Comparison of ENCODE assay signal across 28 mouse cellular contexts in genomic region chr11:69078041-69078440, GRCm38 (mm10). TPM values are rescaled to one million over a fixed set of nuclear protein-coding genes. Genes with fewer than 3 reads are reported as not detected.
DNase-seq lines count a peak whose midpoint lies in the region; ATAC-seq and TF ChIP-seq lines count a peak whose summit lies in the region.
"Had no signal": no experiment of that assay in that cellular context is flagged by ENCODE, and none has a peak within 500 bp of the region (broad histone marks: within the 10 kb centered on the region; RNA-seq: fewer than 3 reads in every experiment).

No protein-coding gene starts in this region.

- H3K9ac ChIP-seq in liver, embryonic 11.5 days (ENCODE audit: low read depth, low read length): no peak overlapping the region
- H3K9ac ChIP-seq in liver, postnatal 0 days (replicated peaks): no peak overlapping the region
- H3K9ac ChIP-seq: embryonic facial prominence, embryonic 12.5 days; embryonic facial prominence, embryonic 15.5 days; forebrain, embryonic 12.5 days; forebrain, embryonic 15.5 days; heart, embryonic 12.5 days; heart, embryonic 15.5 days; hindbrain, embryonic 13.5 days had no signal

- WGBS in liver, embryonic 11.5 days: 72% methylated on average over 6 of the region's 6 CpGs
- WGBS in liver, postnatal 0 days (ENCODE audit: insufficient replicate concordance): 74% methylated on average over 6 of the region's 6 CpGs
- WGBS in macrophage (ENCODE audit: missing documents): 95% methylated on average over 6 of the region's 6 CpGs

- H3K27ac ChIP-seq in liver, embryonic 11.5 days (ENCODE audit: low read depth, low read length): no peak overlapping the region
- no peak overlapping the region for H3K27ac ChIP-seq in liver, postnatal 0 days (ENCODE audit: low read depth)
- H3K27ac ChIP-seq in macrophage: peak overlapping the region; percentile 25
- H3K27ac ChIP-seq: embryonic facial prominence, embryonic 12.5 days; embryonic facial prominence, embryonic 15.5 days; forebrain, embryonic 12.5 days; forebrain, embryonic 15.5 days; hindbrain, embryonic 10.5 days; hindbrain, embryonic 13.5 days; hindbrain, postnatal 0 days had no signal

- no peaks in the 10 kb centered on the region for H3K9me3 ChIP-seq in liver, embryonic 11.5 days (ENCODE audit: control insufficient read depth, low read length)
- H3K9me3 ChIP-seq in liver, postnatal 0 days (ENCODE audit: low read length): no peaks in the 10 kb centered on the region
- H3K9me3 ChIP-seq: embryonic facial prominence, embryonic 12.5 days; embryonic facial prominence, embryonic 15.5 days; forebrain, embryonic 12.5 days; forebrain, embryonic 15.5 days; G1E; heart, embryonic 12.5 days; heart, embryonic 15.5 days; hindbrain, embryonic 10.5 days; hindbrain, embryonic 13.5 days had no signal

- TF ChIP-seq EP300 in liver, postnatal 0 days (IDR thresholded peaks at IDR 0.05; ENCODE audit: low read depth): no peak

- H3K27me3 ChIP-seq in liver, embryonic 11.5 days (replicated peaks; ENCODE audit: control insufficient read depth, insufficient read depth, low read length): no peaks in the 10 kb centered on the region
- no peaks in the 10 kb centered on the region for H3K27me3 ChIP-seq in liver, postnatal 0 days (ENCODE audit: insufficient read depth, low read length)
- H3K27me3 ChIP-seq: embryonic facial prominence, embryonic 12.5 days; embryonic facial prominence, embryonic 15.5 days; forebrain, embryonic 12.5 days; forebrain, embryonic 15.5 days; heart, embryonic 12.5 days; heart, embryonic 15.5 days; hindbrain, embryonic 13.5 days; Patski had no signal

- DNase-seq in adrenal gland, adult (ENCODE audit: inconsistent age in 2 of 2, low spot score in 1 of 2): peak; percentile 12 to 28
- DNase-seq in adrenal gland, adult 8-10 months: no peak
- no peak for DNase-seq in liver, embryonic 11.5 days (ENCODE audit: low spot score)
- no peak for DNase-seq in liver, postnatal 0 days
- no peak for DNase-seq in kidney, postnatal 14 days
- no peak for DNase-seq in frontal cortex, postnatal 25 days (ENCODE audit: low spot score in 2 of 2)
- DNase-seq: adrenal gland, postnatal 36 days; cerebellum, adult 11 months; cerebellum, adult 2 months; cerebellum, adult 9-11 months; cerebellum, postnatal 25 days; gastrocnemius, postnatal 10 days; gastrocnemius, postnatal 36 days had no signal

- TF ChIP-seq CTCF in liver, postnatal 0 days (IDR thresholded peaks at IDR 0.05; ENCODE audit: low read depth): no peak

- no peak for ATAC-seq in liver, embryonic 11.5 days (replicated peaks; ENCODE audit: low FRiP score)
- no peak for ATAC-seq in liver, postnatal 0 days
- ATAC-seq: forebrain, embryonic 15.5 days; hindbrain, postnatal 0 days; inflammation-experienced regulatory T-cells, adult 6 months; Patski had no signal

- no peak overlapping the region for H3K4me2 ChIP-seq in liver, embryonic 11.5 days
- H3K4me2 ChIP-seq in liver, postnatal 0 days (ENCODE audit: low read depth, low read length): no peak overlapping the region
- H3K4me2 ChIP-seq: embryonic facial prominence, embryonic 12.5 days; embryonic facial prominence, embryonic 15.5 days; forebrain, embryonic 12.5 days; forebrain, embryonic 15.5 days; heart, embryonic 12.5 days; heart, embryonic 15.5 days; hindbrain, embryonic 13.5 days had no signal

- H3K79me2 ChIP-seq in macrophage (ENCODE audit: inconsistent target): no peaks in the 10 kb centered on the region

- 0 out of 2 replicates have a peak overlapping the region, but pooled peaks have one; percentile 5 for H3K4me3 ChIP-seq in liver, embryonic 11.5 days (ENCODE audit: low read depth, low read length)
- no peak overlapping the region for H3K4me3 ChIP-seq in liver, postnatal 0 days (ENCODE audit: low read depth, low read length)
- no peak overlapping the region for H3K4me3 ChIP-seq in macrophage (ENCODE audit: inconsistent target)
- H3K4me3 ChIP-seq: embryonic facial prominence, embryonic 12.5 days; embryonic facial prominence, embryonic 15.5 days; erythroblast, embryonic 14.5 days; forebrain, embryonic 12.5 days; forebrain, embryonic 15.5 days; heart, embryonic 12.5 days; heart, embryonic 15.5 days; hindbrain, embryonic 10.5 days; hindbrain, embryonic 13.5 days had no signal

- peaks cover 7% of the 10 kb centered on the region for H3K4me1 ChIP-seq in liver, embryonic 11.5 days (replicated peaks; ENCODE audit: control insufficient read depth, insufficient read depth, low read length)
- peaks cover 17% of the 10 kb centered on the region for H3K4me1 ChIP-seq in liver, postnatal 0 days (ENCODE audit: insufficient read depth)
- H3K4me1 ChIP-seq: embryonic facial prominence, embryonic 12.5 days; heart, embryonic 12.5 days had no signal

- H3K36me3 ChIP-seq in liver, embryonic 11.5 days (ENCODE audit: control insufficient read depth, insufficient read depth, low read length): no peaks in the 10 kb centered on the region
- no peaks in the 10 kb centered on the region for H3K36me3 ChIP-seq in liver, postnatal 0 days (replicated peaks; ENCODE audit: insufficient read depth, low read length)
- no peaks in the 10 kb centered on the region for H3K36me3 ChIP-seq in macrophage (ENCODE audit: inconsistent target)
- H3K36me3 ChIP-seq: embryonic facial prominence, embryonic 12.5 days; embryonic facial prominence, embryonic 15.5 days; forebrain, embryonic 12.5 days; forebrain, embryonic 15.5 days; G1E; heart, embryonic 12.5 days; heart, embryonic 15.5 days; hindbrain, embryonic 10.5 days; hindbrain, embryonic 13.5 days had no signal

RNA-seq across cellular contexts. Expression of gene Tmem107, which starts 7.4 kb away (rescaled TPM):
- 10 to 100 TPM; 13.1 to 28.3 (median 19.4) TPM for total RNA-seq in adrenal gland, adult 8-10 months (2022)
- polyA plus RNA-seq in liver, embryonic 11.5 days (2014; fragmentation: Nextera tagmentation; extraction: Ambion mirVana): 39.1 and 43.5 TPM in 2 replicates
- polyA plus RNA-seq in liver, postnatal 0 days (2015; fragmentation: Nextera tagmentation; extraction: Ambion mirVana): 12.5 and 13.0 TPM in 2 replicates
- total RNA-seq in macrophage (2018; cell fraction: chromatin; rRNA removed): 1 to 10 TPM in 7 of 26 experiments, under 1 TPM in 1, not detected in 18; 0.79 to 3.1 (median 1.5) TPM
- total RNA-seq in macrophage (2018; cell fraction: cytosol; rRNA removed): 1 to 10 TPM; 1.9 to 5.8 (median 3.9) TPM
- total RNA-seq in macrophage (2018; cell fraction: nucleus; rRNA removed): 1 to 10 TPM in 18 of 26 experiments, under 1 TPM in 1, not detected in 7; 0.86 to 6.4 (median 2.7) TPM
- polyA plus RNA-seq in macrophage (2018): 4.1 to 7.3 TPM (median 4.2 TPM) in 3 replicates

RNA-seq across cellular contexts. Expression of gene Vamp2, which starts 10.2 kb away (rescaled TPM):
- total RNA-seq in adrenal gland, adult 8-10 months (2022): 100 to 1,000 TPM; 118 to 221 (median 178) TPM
- polyA plus RNA-seq in liver, embryonic 11.5 days (2014; fragmentation: Nextera tagmentation; extraction: Ambion mirVana): 47.2 and 56.0 TPM in 2 replicates
- polyA plus RNA-seq in liver, postnatal 0 days (2015; fragmentation: Nextera tagmentation; extraction: Ambion mirVana): 13.6 and 14.2 TPM in 2 replicates
- total RNA-seq in macrophage (2018; cell fraction: chromatin; rRNA removed): 100 to 1,000 TPM in 20 of 26 experiments, 10 to 100 TPM in 6; 79.4 to 259 (median 167) TPM
- total RNA-seq in macrophage (2018; cell fraction: cytosol; rRNA removed): 10 to 100 TPM; 20.1 to 40.4 (median 26.4) TPM
- total RNA-seq in macrophage (2018; cell fraction: nucleus; rRNA removed): 100 to 1,000 TPM in 24 of 26 experiments, 10 to 100 TPM in 2; 83.9 to 283 (median 140) TPM
- polyA plus RNA-seq in macrophage (2018): 23.6 to 47.7 TPM (median 36.7 TPM) in 3 replicates

RNA-seq across cellular contexts. Expression of gene Per1, which starts 17.0 kb away (rescaled TPM):
- 100 to 1,000 TPM in 1 of 4 experiments, 10 to 100 TPM in 3; 30.0 to 119 (median 51.6) TPM for total RNA-seq in adrenal gland, adult 8-10 months (2022)
- 6.2 and 6.6 TPM in 2 replicates for polyA plus RNA-seq in liver, embryonic 11.5 days (2014; fragmentation: Nextera tagmentation; extraction: Ambion mirVana)
- polyA plus RNA-seq in liver, postnatal 0 days (2015; fragmentation: Nextera tagmentation; extraction: Ambion mirVana): 3.0 and 8.2 TPM in 2 replicates
- total RNA-seq in macrophage (2018; cell fraction: chromatin; rRNA removed): 100 to 1,000 TPM in 3 of 26 experiments, 10 to 100 TPM in 20, 1 to 10 TPM in 3; 2.1 to 182 (median 41.9) TPM
- 10 to 100 TPM in 18 of 26 experiments, 1 to 10 TPM in 8; 1.2 to 30.8 (median 12.4) TPM for total RNA-seq in macrophage (2018; cell fraction: cytosol; rRNA removed)
- 100 to 1,000 TPM in 2 of 26 experiments, 10 to 100 TPM in 19, 1 to 10 TPM in 5; 3.2 to 114 (median 23.5) TPM for total RNA-seq in macrophage (2018; cell fraction: nucleus; rRNA removed)
- 8.8 to 17.5 TPM (median 11.6 TPM) in 3 replicates for polyA plus RNA-seq in macrophage (2018)

RNA-seq across cellular contexts. Expression of gene Borcs6, which starts 18.5 kb away (rescaled TPM):
- total RNA-seq in adrenal gland, adult 8-10 months (2022): 10 to 100 TPM; 29.8 to 33.9 (median 31.5) TPM
- 5.9 and 6.6 TPM in 2 replicates for polyA plus RNA-seq in liver, embryonic 11.5 days (2014; fragmentation: Nextera tagmentation; extraction: Ambion mirVana)
- 5.4 and 6.6 TPM in 2 replicates for polyA plus RNA-seq in liver, postnatal 0 days (2015; fragmentation: Nextera tagmentation; extraction: Ambion mirVana)
- 10 to 100 TPM in 17 of 26 experiments, 1 to 10 TPM in 9; 3.6 to 22.4 (median 12.0) TPM for total RNA-seq in macrophage (2018; cell fraction: chromatin; rRNA removed)
- total RNA-seq in macrophage (2018; cell fraction: cytosol; rRNA removed): 10 to 100 TPM; 21.1 to 43.6 (median 31.0) TPM
- 10 to 100 TPM; 13.9 to 44.9 (median 28.3) TPM for total RNA-seq in macrophage (2018; cell fraction: nucleus; rRNA removed)
- polyA plus RNA-seq in macrophage (2018): 11.7 to 37.1 TPM (median 15.6 TPM) in 3 replicates

RNA-seq across cellular contexts. Expression of gene Aurkb, which starts 32.6 kb away (rescaled TPM):
- total RNA-seq in adrenal gland, adult 8-10 months (2022): 1 to 10 TPM; 1.7 to 2.9 (median 2.3) TPM
- polyA plus RNA-seq in liver, embryonic 11.5 days (2014; fragmentation: Nextera tagmentation; extraction: Ambion mirVana): 168 and 170 TPM in 2 replicates
- 41.3 and 45.9 TPM in 2 replicates for polyA plus RNA-seq in liver, postnatal 0 days (2015; fragmentation: Nextera tagmentation; extraction: Ambion mirVana)
- total RNA-seq in macrophage (2018; cell fraction: chromatin; rRNA removed): 10 to 100 TPM in 7 of 26 experiments, 1 to 10 TPM in 15, under 1 TPM in 2, not detected in 2; 0.53 to 31.9 (median 6.0) TPM
- total RNA-seq in macrophage (2018; cell fraction: cytosol; rRNA removed): 1 to 10 TPM; 1.8 to 7.3 (median 4.3) TPM
- 10 to 100 TPM in 3 of 26 experiments, 1 to 10 TPM in 21, under 1 TPM in 1, not detected in 1; 0.69 to 20.2 (median 3.6) TPM for total RNA-seq in macrophage (2018; cell fraction: nucleus; rRNA removed)
- 4.2 to 8.5 TPM (median 7.3 TPM) in 3 replicates for polyA plus RNA-seq in macrophage (2018)
- total RNA-seq: gastrocnemius, adult 18-20 months had no signal

Comparison
In these comparisons a context has a peak if more than half of its experiments do, and no peak if none do; other contexts are left out.
1. DNase-seq: peak in adrenal gland, adult (2 of 2); none in adrenal gland, adult 8-10 months (single experiment), liver, embryonic 11.5 days (single experiment), liver, postnatal 0 days (single experiment), kidney, postnatal 14 days (single experiment) and frontal cortex, postnatal 25 days (0 of 2).